Mouse (Mus musculus) midbrain, embryonic 16.5 days (tissue): ENCODE results near the gene Wnt2b. TPM values are rescaled to one million over a fixed set of nuclear protein-coding genes. Genes with fewer than 3 reads are reported as not detected.

Experiments
- ATAC-seq: fragments of 200-750 bp; cut with Nextera tagmentation; 2 replicates; pipeline ENCODE4 v1.8.0; 2017; ENCODE audit warnings: moderate TSS enrichment
- H3K27ac ChIP-seq: fragments of 300-500 bp; sonication (generic); 2 replicates; pipeline ENCODE4 v1.5.1; 2014; ENCODE audit warnings: mild to moderate bottlenecking, low read length, mixed read lengths
- H3K27me3 ChIP-seq: fragments of 300-500 bp; sonication (generic); 2 replicates; pipeline ENCODE4 v1.6.1; 2014; ENCODE audit warnings: low read depth, low read length, mixed read lengths; ENCODE audit not compliant: control insufficient read depth, insufficient read depth
- H3K36me3 ChIP-seq: fragments of 300-500 bp; sonication (generic); 2 replicates; pipeline ENCODE4 v1.6.1; 2014; ENCODE audit warnings: mild to moderate bottlenecking, low read length, moderate library complexity, mixed read lengths; ENCODE audit not compliant: control insufficient read depth, insufficient read depth
- H3K4me1 ChIP-seq: fragments of 300-500 bp; sonication (generic); 2 replicates; pipeline ENCODE4 v1.6.1; 2014; ENCODE audit warnings: mild to moderate bottlenecking, low read length, mixed read lengths; ENCODE audit not compliant: control insufficient read depth, insufficient read depth
- H3K4me2 ChIP-seq: fragments of 300-500 bp; sonication (generic); 2 replicates; pipeline ENCODE4 v1.6.1; 2014; ENCODE audit warnings: mild to moderate bottlenecking, low read length, mixed read lengths
- H3K4me3 ChIP-seq: fragments of 300-500 bp; sonication (generic); 2 replicates; pipeline ENCODE4 v1.5.1; 2014; ENCODE audit warnings: low read depth, mild to moderate bottlenecking, low read length, moderate library complexity, mixed read lengths
- H3K9ac ChIP-seq: fragments of 300-500 bp; sonication (generic); 2 replicates; pipeline ENCODE4 v1.6.1; 2014; ENCODE audit warnings: low read depth, low read length, mixed read lengths
- H3K9me3 ChIP-seq: fragments of 300-500 bp; sonication (generic); replicated peaks from 2 replicates; pipeline ENCODE4 v1.6.1; 2014; ENCODE audit warnings: mild to moderate bottlenecking, low read length, mixed read lengths; ENCODE audit not compliant: control insufficient read depth, poor library complexity, severe bottlenecking
- WGBS: fragments of 180-500 bp; shearing (Covaris S2); extraction: QIAGEN DNeasy Blood & Tissue Kit; methylation state at CpG from one replicate; pipeline ENCODE4 v1.1.7; 2014; 5-methylcytosine and 5-hydroxymethylcytosine counted together
- polyA plus RNA-seq: library from polyadenylated mRNA; unstranded; fragments of >200 nt; fragmentation: Nextera tagmentation; extraction: Ambion mirVana; gene quantifications from 2 replicates; pipeline ENCODE4 v1.2.1, GENCODE M21; 2015

The Wnt2b gene
- polyA plus RNA-seq: 0.83 and 0.89 TPM in 2 replicates

DNA sequence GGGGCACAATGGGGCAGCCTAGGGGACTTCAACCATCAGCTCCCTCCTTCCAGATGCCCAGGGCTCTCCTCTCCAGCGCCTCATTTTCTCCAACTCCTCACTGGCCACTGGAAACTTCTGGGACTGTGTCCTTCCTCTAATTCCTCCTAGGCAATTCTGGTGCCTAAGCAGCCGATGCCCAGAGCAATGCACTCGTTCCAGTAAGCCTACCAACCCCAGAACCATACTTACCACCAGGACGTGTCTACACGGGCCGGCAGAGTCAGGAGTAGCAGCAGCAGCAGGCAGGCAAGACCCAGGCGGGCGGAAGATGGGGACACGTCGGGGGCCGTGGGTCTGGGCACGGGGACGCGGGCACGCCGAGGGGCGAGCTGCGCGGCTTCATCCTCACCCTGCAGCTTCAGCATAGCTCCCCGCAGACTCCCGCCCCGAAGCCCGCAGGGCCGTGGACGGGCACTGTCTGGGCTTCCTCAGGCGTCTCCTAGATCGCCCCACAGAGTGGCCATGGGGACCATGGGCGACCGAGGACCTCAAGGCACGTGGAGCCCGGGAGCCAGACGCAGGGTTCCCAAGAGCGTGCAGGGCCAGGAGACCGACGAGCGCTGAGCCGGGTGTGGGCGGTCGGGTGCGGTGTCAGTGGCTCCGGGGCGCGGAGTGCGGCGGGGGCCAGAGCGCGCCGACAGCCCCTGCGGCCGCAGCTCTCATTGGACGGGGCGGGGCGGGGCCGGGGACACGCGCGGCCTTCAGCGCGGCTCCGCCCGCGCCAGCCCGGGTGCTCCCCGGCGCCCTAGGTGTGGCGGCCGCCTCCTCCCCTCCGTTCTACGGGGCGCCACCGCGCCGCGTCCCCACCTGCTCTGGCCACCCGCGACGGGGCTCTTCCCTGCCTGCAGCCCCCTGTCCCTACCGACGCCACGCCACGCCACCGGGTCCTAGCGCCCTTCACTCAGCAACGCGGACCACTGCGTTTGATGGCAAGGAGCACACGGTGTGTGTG lies at the start of gene Wnt2b:
Gene Wnt2b (minus strand): TSS at position 856 of the 994 bp plus-strand sequence.
- ATAC-seq: peak; percentile 70
- Histone ChIP-seq H3K9ac (peak within 1 kb of the TSS; percentile 52), H3K36me3 (no peaks in the 10 kb centered on the region), H3K9me3 (no peaks in the 10 kb centered on the region), H3K4me3 (peak within 1 kb of the TSS; percentile 56), H3K4me1 (peaks cover 11% of the 10 kb centered on the region; the same call in 1 of the 2 replicates), H3K27me3 (peaks cover 29% of the 10 kb centered on the region), H3K27ac (no peak within 1 kb of the TSS), H3K4me2 (peak within 1 kb of the TSS; percentile 61)
- 1% methylated on average over 69 of the region's 87 CpGs for WGBS

DNA sequence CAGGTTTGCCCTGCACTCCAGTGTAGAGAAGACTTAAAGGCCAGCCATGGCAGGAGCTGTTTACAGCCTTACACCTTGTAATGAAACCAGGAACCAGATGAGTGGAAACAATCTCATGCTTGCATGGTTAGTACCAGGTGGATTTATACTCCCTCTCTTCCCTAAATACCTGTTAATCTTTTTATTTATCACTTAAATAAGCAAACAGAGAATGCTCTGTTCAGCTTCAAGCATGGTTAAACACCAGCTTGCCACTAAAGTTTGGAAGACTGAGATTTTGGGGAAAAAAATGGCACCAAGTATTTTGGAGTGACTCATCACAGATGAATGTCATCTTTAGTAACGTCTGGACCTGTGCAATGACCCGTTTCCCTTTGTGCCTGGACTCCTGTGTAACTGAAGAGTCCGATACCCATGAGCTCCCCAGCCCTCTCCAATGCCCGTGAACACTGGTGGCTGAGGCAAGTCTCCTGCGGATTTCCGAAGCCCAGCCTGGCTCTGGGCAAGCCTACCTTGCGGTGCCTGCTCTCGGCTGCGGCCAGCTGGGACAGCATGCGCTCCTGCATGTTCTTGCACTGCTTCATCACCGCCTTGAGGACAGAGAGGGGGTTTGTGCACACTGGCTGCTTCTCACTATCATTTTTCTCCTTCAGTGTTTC lies 49.1 kb upstream of the Wnt2b start:
- 90% methylated on average over 11 of the region's 11 CpGs for WGBS
- peaks cover 21% of the 10 kb centered on the region for H3K36me3 ChIP-seq

GRCm38 (mm10) chr3:105008070-105008469 lies 46.3 kb upstream of the Wnt2b start:
- Histone ChIP-seq H3K27me3 (no peaks in the 10 kb centered on the region), H3K4me2 (no peak overlapping the region), H3K27ac (no peak overlapping the region), H3K4me3 (no peak overlapping the region), H3K36me3 (peaks cover 29% of the 10 kb centered on the region), H3K9ac (no peak overlapping the region), H3K9me3 (no peaks in the 10 kb centered on the region), H3K4me1 (peaks cover 11% of the 10 kb centered on the region)
- no peak for ATAC-seq
- 90% methylated on average over 9 of the region's 9 CpGs for WGBS

More for the DNA sequence above, 49.1 kb upstream of the Wnt2b start:
- ATAC-seq: no peak
- Histone ChIP-seq H3K9me3 (no peaks in the 10 kb centered on the region), H3K9ac (no peak overlapping the region), H3K27ac (no peak overlapping the region), H3K27me3 (no peaks in the 10 kb centered on the region), H3K4me3 (no peak overlapping the region), H3K4me1 (no peaks in the 10 kb centered on the region), H3K4me2 (no peak overlapping the region)

- Histone ChIP-seq H3K4me2 (no peak overlapping the region), H3K27ac (no peak overlapping the region), H3K27me3 (no peaks in the 10 kb centered on the region), H3K9me3 (no peaks in the 10 kb centered on the region), H3K4me3 (no peak overlapping the region), H3K36me3 (peaks cover 29% of the 10 kb centered on the region), H3K9ac (no peak overlapping the region), H3K4me1 (peaks cover 12% of the 10 kb centered on the region)
- no peak for ATAC-seq
- WGBS: 87% methylated on average over 6 of the region's 6 CpGs
These were observed 44.4 kb upstream of the Wnt2b start for GRCm38 (mm10) chr3:105006101-105006500.

GRCm38 (mm10) chr3:105005561-105006065 lies 43.9 kb upstream of the Wnt2b start:
- Histone ChIP-seq H3K27me3 (no peaks in the 10 kb centered on the region), H3K27ac (no peak overlapping the region), H3K4me3 (no peak overlapping the region), H3K4me1 (peaks cover 12% of the 10 kb centered on the region), H3K9ac (no peak overlapping the region), H3K36me3 (peaks cover 28% of the 10 kb centered on the region), H3K9me3 (no peaks in the 10 kb centered on the region), H3K4me2 (no peak overlapping the region)
- ATAC-seq: no peak
- WGBS: 89% methylated on average over 20 of the region's 20 CpGs

- Histone ChIP-seq H3K4me1 (peaks cover 12% of the 10 kb centered on the region), H3K4me2 (no peak overlapping the region), H3K36me3 (peaks cover 22% of the 10 kb centered on the region), H3K4me3 (no peak overlapping the region), H3K27ac (peak overlapping the region; percentile 60), H3K27me3 (no peaks in the 10 kb centered on the region), H3K9me3 (no peaks in the 10 kb centered on the region), H3K9ac (no peak overlapping the region)
- no peak for ATAC-seq
- 77% methylated on average over 10 of the region's 10 CpGs for WGBS
These were observed 43.3 kb upstream of the Wnt2b start for GRCm38 (mm10) chr3:105005011-105005410.

GRCm38 (mm10) chr3:105003960-105004463 lies 42.3 kb upstream of the Wnt2b start:
- H3K27ac ChIP-seq: peak overlapping the region; percentile 62
- WGBS: 20% methylated on average over 14 of the region's 14 CpGs
- no peak overlapping the region for H3K4me2 ChIP-seq

DNA sequence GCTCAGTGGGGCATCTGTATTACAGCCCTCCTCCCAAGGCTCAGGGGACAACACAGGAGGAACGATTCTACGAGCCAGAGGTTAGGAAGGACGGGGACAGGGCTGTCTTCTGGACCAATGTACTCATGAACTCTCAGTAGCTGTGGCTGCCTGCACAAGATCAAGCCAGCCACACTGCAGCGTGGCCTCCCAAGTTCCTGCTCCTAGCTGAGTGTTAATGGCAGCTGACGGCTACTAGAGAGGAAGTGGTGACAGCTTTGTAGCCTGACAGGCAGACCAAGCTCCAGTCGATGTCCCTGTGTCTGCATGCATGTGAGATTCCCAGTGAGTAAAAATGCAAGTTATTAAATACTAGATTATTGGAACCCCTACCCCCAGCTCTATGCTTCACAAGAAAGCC lies 39.7 kb upstream of the Wnt2b start:
- H3K36me3 ChIP-seq: peaks cover 8% of the 10 kb centered on the region

More at GRCm38 (mm10) chr3:105003960-105004463, 42.3 kb upstream of the Wnt2b start:
- ATAC-seq: peak; percentile 80
- Histone ChIP-seq H3K27me3 (no peaks in the 10 kb centered on the region), H3K4me1 (peaks cover 12% of the 10 kb centered on the region), H3K36me3 (peaks cover 15% of the 10 kb centered on the region), H3K9me3 (no peaks in the 10 kb centered on the region), H3K9ac (no peak overlapping the region), H3K4me3 (no peak overlapping the region)

More for the DNA sequence above, 39.7 kb upstream of the Wnt2b start:
- no peak for ATAC-seq
- H3K4me3 ChIP-seq: no peak overlapping the region
- H3K27me3 ChIP-seq: no peaks in the 10 kb centered on the region
- no peak overlapping the region for H3K27ac ChIP-seq
- WGBS: 61% methylated on average over 6 of the region's 6 CpGs
- peaks cover 18% of the 10 kb centered on the region for H3K4me1 ChIP-seq
- H3K9me3 ChIP-seq: no peaks in the 10 kb centered on the region
- H3K4me2 ChIP-seq: no peak overlapping the region
- no peak overlapping the region for H3K9ac ChIP-seq
